Mouse (Mus musculus): Measurements from ENCODE around the gene Akap8l.

Akap8l gene

DNA sequence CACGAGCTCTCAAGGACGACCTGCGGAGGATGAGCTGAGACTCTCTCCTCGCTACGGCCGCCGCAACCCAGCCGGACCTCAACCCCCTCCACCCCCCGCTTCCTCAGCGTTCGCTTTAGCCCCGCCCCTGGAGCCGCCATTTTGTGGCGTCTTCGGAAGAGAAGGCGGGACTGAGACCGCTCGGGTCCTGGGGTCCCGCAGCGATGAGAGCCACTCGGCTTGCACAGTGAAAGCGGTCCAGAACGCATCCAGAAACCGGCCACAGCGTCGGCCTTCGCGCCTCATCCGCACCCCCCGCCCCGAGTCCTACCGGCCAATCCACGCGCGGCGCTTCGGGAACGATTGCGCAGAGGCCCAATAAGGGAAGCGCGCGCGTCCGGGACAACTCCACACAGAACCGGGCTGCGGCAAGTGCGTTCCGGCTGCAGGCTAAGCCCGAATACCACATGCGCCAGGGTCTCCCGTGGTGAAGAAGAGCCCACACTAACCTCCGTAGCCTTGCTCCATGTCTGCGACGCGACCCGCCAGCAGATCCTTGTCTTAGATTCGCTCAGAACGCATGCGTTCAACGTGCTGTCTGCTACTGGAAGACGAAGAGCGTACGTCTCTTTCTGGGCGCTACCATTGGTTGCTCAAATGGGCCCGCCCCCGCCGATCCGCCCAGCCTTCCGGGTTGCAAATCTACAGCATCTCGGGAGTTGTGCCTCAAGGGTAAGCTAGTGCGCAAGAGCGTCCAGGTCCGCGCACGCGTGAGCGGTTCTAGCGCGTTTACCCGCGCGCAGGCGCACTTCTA, 29.6 kb downstream of the Akap8l start, which contains the start of gene Akap8:
Gene Akap8 (minus strand): TSS at position 642 of the 793 bp plus-strand sequence.
- peak; percentile 95 for ATAC-seq (ENCODE audit: insufficient number of reproducible peaks, low FRiP score, low TSS enrichment)

GRCm38 (mm10) chr17:32319950-32320349, 30.5 kb downstream of the Akap8l start:
- ATAC-seq (ENCODE audit: insufficient number of reproducible peaks, low FRiP score, low TSS enrichment): no peak

DNA sequence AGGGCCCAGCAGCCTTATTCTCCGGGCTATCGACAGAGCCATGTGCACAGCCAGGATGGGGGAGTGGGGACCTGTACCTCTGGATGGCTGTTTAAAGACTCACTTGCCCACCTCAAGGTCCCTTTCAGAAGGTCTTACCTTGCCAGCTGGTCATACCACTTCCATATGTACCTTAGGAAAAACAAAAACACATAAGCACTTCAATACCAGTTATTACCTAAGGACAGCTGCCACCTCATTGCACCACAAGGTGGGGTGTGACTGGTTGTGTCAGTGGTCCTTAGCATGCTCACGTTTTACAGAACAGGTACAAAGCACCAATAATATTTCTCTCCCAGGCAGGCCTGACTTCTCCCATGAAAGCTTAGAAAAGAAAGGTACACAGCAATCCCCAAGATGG, 32.7 kb downstream of the Akap8l start:
- ATAC-seq (ENCODE audit: insufficient number of reproducible peaks, low FRiP score, low TSS enrichment): no peak

DNA sequence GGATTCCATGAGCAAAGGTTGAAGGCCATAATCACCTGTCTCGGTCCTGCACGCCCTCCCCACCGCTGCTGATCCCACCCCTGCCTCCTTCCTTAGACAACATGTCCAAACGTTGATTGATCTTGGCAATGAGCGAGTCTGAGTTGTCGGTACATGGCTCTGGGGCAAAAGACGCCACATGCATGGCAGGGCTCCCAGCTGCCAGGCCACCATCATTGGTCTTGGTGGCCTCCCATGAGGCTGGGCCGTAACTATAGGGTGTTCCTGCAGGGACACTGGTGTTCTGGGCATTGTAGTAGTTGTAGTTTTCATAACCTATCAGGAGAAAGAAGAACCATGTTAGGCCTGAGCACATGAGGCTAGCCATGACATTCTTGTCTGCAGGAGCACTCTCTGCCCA, 33.4 kb downstream of the Akap8l start:
- no peak for ATAC-seq (ENCODE audit: insufficient number of reproducible peaks, low FRiP score, low TSS enrichment)

DNA sequence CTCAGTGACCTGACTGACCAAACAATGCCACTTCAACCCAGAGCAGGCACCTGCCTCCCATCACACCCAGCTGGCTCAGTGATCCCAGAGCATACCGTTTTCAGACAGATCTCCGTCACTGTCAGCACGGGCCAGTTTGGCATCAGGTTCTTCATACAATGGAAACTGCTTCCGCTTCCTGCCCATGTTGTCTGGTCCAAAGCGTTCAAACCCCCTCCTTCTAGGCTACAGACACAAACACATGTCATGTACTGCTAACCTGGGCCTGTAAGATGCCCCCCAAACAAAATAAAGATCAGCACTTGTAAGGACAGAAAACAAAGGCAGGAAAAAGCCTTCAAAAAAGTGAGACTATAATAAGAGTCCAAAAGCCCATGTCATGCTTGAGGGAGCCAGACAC, 34.8 kb downstream of the Akap8l start:
- no peak for ATAC-seq (ENCODE audit: insufficient number of reproducible peaks, low FRiP score, low TSS enrichment)

- no peak for ATAC-seq (ENCODE audit: insufficient number of reproducible peaks, low FRiP score, low TSS enrichment)
These were observed 36.5 kb downstream of the Akap8l start for GRCm38 (mm10) chr17:32313892-32314291.

GRCm38 (mm10) chr17:32312801-32313200, 37.6 kb downstream of the Akap8l start:
- no peak for ATAC-seq (ENCODE audit: insufficient number of reproducible peaks, low FRiP score, low TSS enrichment)

DNA sequence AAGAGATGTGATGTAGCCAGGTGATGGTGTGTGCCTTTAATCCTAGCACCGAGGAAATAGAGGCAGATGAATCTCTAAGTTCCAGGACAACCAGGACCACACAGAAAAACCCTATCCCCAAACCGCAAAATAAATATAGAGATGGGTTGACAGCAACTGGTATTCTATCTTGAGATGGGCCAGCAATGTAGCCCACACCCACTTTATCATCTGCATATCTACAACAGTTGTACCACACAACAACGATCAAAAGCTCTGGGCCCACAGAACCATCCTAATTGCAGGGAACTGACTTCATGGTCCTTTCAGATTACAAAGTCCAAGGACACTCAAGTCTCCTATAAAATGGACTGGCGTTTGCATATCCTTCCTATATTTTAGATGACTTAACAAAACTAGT, 42.4 kb downstream of the Akap8l start:
- ATAC-seq (ENCODE audit: insufficient number of reproducible peaks, low FRiP score, low TSS enrichment): no peak

DNA sequence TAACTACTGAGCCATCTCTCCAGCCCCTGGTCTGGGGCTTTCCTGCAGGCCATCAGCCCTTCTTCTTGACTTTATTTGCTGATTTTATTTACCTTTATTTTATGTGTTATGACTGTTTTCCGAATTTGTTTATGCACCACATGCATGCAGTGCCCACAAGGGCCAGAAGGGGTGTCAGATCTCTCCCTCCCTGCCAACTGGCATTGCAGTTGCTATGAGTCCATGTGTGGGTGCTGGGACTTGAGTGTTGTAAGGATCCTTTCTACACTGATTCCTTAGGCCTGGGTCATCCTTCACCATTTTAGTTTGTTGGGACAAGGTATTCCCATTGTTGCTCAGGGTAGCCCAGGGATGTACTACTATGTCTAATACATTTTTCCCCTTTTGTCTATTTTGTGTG, 52.3 kb downstream of the Akap8l start:
- no peak for ATAC-seq (ENCODE audit: insufficient number of reproducible peaks, low FRiP score, low TSS enrichment)

- ATAC-seq (ENCODE audit: insufficient number of reproducible peaks, low FRiP score, low TSS enrichment): no peak
These were observed 54.5 kb downstream of the Akap8l start for GRCm38 (mm10) chr17:32295901-32296300.

GRCm38 (mm10) chr17:32295160-32295559, 55.2 kb downstream of the Akap8l start:
- no peak for ATAC-seq (ENCODE audit: insufficient number of reproducible peaks, low FRiP score, low TSS enrichment)

DNA sequence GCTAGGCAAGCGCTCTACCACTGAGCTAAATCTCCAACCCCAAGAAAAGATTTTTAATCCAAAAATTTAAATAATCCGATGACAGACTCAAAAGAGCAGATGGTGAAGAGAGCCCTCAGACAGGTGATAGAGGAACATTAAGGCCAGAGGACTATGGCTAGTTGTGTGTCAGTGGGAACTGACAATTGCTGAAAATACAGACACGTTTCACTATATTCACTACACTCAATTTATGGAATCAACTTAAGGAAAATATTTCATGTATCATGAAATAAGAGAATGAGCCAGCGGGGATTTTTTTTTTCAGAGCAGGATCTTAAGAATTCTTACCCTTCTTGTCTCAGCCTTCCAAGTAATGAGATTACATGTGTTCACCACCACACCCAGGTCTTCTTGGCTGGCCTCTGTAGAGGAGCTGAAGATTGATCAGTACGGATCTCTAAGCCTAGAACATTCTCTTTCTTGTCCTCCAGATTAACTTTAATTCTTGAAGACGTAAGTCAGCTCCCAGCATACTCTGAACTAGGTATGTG, 65.2 kb downstream of the Akap8l start:
- no peak for ATAC-seq (ENCODE audit: insufficient number of reproducible peaks, low FRiP score, low TSS enrichment)

- peak; percentile 94 for ATAC-seq (ENCODE audit: insufficient number of reproducible peaks, low FRiP score, low TSS enrichment)
These were observed 65.9 kb downstream of the Akap8l start, which contains the start of gene Brd4 for GRCm38 (mm10) chr17:32284262-32285137. Gene Brd4, minus strand, starts transcription at chr17:32284722.

GRCm38 (mm10) chr17:32283771-32284221, 66.6 kb downstream of the Akap8l start:
- ATAC-seq (ENCODE audit: insufficient number of reproducible peaks, low FRiP score, low TSS enrichment): peak; percentile 10; the same call in 1 of the 2 replicates

DNA sequence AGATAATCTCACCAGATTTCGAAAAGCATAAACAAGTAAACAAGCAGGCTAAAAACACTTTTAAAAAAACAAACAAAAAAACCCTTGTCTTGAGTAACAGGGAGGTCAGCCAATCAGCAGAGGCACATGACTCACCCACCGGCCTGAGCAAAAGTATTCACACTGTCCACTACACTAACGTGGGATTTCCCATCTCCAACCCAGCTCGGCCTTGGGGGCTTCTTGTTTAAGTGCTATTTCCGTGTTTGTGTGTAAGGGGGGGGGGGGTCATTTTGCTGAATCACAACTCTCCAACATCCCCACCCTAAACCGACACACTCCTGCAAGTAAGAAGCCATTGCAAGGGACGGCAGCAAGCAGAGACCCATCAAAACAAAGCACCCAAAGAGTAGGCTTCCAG, 67.1 kb downstream of the Akap8l start:
- ATAC-seq (ENCODE audit: insufficient number of reproducible peaks, low FRiP score, low TSS enrichment): no peak

DNA sequence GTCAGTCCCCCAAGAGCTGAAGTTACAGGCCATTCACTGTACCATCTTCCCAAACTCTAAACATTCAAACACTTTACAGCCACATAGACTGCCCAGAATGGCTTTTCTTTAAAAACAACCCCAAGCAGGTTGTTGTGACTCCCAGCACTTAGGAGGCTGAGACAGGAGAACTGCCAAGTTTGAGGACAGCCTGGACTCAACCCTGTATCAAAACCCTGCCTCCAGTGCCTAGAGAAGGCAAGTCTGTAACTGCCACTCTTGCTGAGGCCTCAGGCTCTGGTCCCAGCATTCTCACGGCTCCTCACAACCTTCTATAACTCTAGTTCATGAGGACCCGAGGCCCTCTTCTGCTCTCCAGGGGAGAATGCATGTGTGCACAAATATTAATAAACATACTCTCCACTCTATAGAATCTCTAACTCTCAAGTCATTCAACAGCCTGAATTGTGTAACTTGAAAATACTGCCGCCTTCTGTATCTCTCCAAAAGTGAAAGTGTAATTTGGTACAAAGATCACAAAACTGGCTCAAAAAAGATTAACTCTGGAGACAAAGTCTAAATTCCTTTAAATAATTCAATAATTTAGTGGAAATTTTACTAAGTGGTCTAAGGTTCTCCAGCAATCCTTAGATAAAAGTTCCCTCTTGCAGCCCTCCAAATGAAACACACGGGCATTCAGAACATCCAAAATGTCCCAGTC, 68.6 kb downstream of the Akap8l start:
- no peak for ATAC-seq (ENCODE audit: insufficient number of reproducible peaks, low FRiP score, low TSS enrichment)

GRCm38 (mm10) chr17:32281126-32281525, 69.3 kb downstream of the Akap8l start:
- no peak for ATAC-seq (ENCODE audit: insufficient number of reproducible peaks, low FRiP score, low TSS enrichment)

- ATAC-seq (ENCODE audit: insufficient number of reproducible peaks, low FRiP score, low TSS enrichment): no peak
These were observed 69.8 kb downstream of the Akap8l start for GRCm38 (mm10) chr17:32280575-32280974.

DNA sequence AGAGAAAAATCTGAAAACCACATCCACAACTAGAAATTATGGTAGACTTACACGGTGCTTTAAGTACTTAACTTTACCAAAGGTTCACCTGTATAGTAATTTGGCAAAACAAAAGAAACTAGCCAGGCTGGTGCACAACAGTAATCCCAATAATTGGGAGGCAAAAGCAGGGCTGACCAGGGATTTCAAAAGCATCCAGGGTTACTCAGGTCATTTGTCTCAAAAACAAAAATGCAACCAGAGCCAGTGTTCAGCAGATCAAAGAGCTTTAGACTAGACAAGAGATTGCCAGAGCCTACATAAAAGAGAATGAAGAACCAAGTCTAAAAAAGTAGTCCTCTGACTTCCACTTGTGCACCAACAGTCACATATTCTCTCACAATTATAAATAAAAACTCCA, 73.2 kb downstream of the Akap8l start:
- ATAC-seq (ENCODE audit: insufficient number of reproducible peaks, low FRiP score, low TSS enrichment): no peak

DNA sequence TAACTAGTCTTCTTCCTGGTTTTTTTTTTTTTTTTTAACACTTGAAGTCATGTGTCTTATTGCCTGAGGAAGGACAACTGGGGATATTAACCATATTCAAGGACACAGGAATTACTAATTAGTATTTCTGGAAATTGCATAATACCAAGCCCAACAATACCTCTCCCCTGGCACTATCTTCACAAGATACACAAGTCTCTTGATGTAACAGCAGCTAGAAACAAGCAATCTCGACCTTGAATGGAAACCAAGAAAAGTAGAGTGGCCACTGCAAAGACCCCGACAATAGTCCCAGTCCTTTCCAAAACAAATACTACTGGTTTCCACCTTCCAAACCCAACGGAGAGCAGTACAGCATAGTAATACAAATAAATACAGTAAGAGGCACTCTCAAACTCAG, 74.8 kb downstream of the Akap8l start:
- ATAC-seq (ENCODE audit: insufficient number of reproducible peaks, low FRiP score, low TSS enrichment): no peak

Data from cerebellum, adult (tissue).